Mouse (Mus musculus): ENCODE measurements around the gene Adgrg7.

Adgrg7 gene

GRCm38 (mm10) chr16:56795481-56796139 lies at the start of gene Adgrg7:
TSS of gene Adgrg7 (minus strand) at chr16:56795855.
- DNase-seq (ENCODE audit: low read depth, low spot score) = no peak

- no peak for DNase-seq (ENCODE audit: low read depth, low spot score)
Measured at GRCm38 (mm10) chr16:56842988-56843387, 47.3 kb upstream of the Adgrg7 start.

- no peak for DNase-seq (ENCODE audit: low read depth, low spot score)
Measured at GRCm38 (mm10) chr16:56833312-56833711, 37.7 kb upstream of the Adgrg7 start.

DNA sequence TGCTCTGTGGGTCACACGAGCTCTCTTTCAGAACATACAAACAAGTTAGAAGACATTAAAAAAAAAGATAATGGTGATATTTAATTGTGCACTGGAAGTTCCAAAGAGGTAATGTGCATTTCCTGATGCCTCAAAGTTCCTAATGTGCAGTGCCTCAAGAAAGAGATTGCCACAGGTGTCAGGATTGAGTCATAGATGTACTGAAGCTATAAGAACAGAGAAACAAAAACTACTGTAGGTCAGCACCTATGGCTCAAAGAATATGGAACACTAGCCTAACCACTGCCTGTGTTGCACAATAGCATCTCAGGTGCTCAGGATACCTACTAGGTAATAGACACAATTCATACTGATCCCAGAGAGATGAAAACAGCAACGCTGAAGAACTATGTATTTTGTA lies 36.3 kb upstream of the Adgrg7 start:
- no peak for DNase-seq (ENCODE audit: low read depth, low spot score)

- DNase-seq (ENCODE audit: low read depth, low spot score) = no peak
Measured at GRCm38 (mm10) chr16:56801370-56802109, 5.9 kb upstream of the Adgrg7 start.

- DNase-seq (ENCODE audit: low read depth, low spot score) = no peak
Measured at GRCm38 (mm10) chr16:56800946-56801345, 5.3 kb upstream of the Adgrg7 start.

- DNase-seq (ENCODE audit: low read depth, low spot score) = peak; percentile 59
Measured at GRCm38 (mm10) chr16:56800469-56800868, 4.8 kb upstream of the Adgrg7 start.

DNA sequence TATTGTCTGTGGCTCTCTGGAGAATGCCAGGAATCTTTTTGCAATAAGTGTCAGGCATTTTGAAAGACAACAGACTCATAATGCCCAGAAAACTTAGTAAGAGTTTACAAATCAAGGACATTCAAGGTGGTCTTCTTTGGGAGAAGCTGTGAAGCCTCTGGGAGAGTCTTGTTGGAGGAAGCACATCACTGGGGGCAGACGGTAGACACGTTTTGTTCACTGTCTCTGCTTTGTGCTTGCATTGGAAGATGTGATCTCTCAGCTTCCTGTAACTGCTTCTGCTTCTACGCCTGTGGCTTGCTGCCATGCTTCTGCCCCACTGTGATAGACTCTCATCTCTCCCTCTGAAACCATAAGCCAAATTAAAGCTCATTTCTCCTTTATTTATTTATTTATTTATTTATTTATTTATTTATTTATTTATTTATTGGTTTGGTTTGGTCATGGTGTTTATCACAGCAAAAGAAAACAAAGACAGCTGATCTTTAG lies 3.9 kb upstream of the Adgrg7 start:
- peak; percentile 29 for DNase-seq (ENCODE audit: low read depth, low spot score)

DNA sequence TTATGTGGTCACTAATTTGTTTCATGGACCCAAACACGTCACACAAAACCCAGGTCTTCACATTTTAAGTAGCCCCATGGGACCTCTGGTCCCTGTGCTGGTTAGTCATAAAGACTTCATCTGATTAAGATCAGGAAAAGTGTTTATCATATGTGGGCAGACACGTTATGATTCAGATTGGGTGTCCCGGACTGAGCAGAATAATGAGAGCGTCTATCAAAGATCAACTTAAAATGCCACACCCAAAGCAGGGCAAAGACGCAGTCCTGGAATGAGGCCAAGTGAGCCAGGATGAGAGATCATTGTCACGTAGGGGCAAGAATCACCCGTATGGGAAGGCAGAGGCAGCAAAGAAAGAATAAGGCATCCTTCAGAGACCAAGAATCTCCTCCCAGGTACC lies 3.2 kb upstream of the Adgrg7 start:
- DNase-seq (ENCODE audit: low read depth, low spot score) = no peak

GRCm38 (mm10) chr16:56794383-56795144 lies 1.1 kb downstream of the Adgrg7 start:
- DNase-seq (ENCODE audit: low read depth, low spot score) = no peak

DNA sequence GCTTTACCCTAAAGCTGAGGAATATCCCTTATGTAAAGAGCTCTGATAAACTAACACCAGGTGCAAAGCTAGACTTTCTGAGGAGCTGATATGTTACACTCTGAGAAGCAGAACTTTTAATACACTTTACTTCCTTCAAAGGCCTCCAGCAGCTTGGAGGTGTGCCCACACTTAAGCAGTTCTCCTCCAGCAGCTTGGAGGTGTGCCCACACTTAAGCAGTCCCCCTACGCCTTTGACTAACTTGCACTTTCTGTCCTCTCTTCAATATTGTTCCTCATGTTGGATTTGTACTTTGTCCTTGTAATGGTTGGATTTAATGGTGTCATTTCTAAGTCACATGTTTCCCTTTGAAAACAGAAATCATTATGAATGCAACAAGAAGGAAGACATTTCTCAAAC lies 1.9 kb downstream of the Adgrg7 start:
- DNase-seq (ENCODE audit: low read depth, low spot score) = no peak

- DNase-seq (ENCODE audit: low read depth, low spot score) = no peak
Measured at GRCm38 (mm10) chr16:56785943-56786342, 9.7 kb downstream of the Adgrg7 start.

- peak; percentile 65 for DNase-seq (ENCODE audit: low read depth, low spot score)
Measured at GRCm38 (mm10) chr16:56771163-56772105, 24.2 kb downstream of the Adgrg7 start.

GRCm38 (mm10) chr16:56729060-56729459 lies 66.6 kb downstream of the Adgrg7 start:
- no peak for DNase-seq (ENCODE audit: low read depth, low spot score)

DNA sequence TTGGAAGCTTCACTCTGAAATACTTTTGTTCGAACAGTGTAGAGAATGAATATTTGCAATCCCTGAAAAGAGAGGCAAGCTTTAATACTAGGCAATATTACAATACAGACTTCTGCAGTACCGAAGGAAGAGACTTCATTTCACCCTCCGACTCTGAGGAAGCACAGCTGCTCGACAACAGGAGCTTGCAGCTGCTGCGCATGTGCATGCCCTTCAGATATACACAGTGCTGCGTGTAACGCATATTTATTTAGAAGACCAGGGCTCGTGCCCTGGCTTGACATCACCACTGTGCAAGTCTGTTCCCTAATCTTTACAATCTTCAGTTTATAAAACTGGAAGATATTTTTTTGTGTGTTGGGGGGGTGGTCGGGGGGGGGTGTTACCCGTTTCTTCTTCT lies 70.7 kb downstream of the Adgrg7 start:
- DNase-seq (ENCODE audit: low read depth, low spot score) = no peak

- DNase-seq (ENCODE audit: low read depth, low spot score) = no peak
Measured at GRCm38 (mm10) chr16:56722357-56722756, 73.3 kb downstream of the Adgrg7 start.

DNA sequence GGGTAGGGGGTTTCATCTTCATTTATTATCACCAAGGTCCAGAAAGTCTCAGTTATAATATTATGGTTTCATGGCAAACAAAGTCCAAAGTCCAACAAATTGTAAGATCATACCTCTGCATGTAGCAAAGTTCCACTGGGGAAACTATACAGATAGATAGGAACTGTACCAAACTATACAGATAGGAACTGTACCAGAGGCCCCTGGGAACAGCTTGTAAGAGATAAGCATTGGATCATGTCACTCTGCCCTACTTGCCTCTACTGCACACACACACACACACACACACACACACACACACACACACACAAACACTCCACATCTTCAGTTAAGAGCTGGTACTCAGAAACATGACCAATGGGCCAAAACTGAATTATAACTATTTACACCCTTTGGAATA lies 76.6 kb downstream of the Adgrg7 start:
- DNase-seq (ENCODE audit: low read depth, low spot score) = no peak

DNA sequence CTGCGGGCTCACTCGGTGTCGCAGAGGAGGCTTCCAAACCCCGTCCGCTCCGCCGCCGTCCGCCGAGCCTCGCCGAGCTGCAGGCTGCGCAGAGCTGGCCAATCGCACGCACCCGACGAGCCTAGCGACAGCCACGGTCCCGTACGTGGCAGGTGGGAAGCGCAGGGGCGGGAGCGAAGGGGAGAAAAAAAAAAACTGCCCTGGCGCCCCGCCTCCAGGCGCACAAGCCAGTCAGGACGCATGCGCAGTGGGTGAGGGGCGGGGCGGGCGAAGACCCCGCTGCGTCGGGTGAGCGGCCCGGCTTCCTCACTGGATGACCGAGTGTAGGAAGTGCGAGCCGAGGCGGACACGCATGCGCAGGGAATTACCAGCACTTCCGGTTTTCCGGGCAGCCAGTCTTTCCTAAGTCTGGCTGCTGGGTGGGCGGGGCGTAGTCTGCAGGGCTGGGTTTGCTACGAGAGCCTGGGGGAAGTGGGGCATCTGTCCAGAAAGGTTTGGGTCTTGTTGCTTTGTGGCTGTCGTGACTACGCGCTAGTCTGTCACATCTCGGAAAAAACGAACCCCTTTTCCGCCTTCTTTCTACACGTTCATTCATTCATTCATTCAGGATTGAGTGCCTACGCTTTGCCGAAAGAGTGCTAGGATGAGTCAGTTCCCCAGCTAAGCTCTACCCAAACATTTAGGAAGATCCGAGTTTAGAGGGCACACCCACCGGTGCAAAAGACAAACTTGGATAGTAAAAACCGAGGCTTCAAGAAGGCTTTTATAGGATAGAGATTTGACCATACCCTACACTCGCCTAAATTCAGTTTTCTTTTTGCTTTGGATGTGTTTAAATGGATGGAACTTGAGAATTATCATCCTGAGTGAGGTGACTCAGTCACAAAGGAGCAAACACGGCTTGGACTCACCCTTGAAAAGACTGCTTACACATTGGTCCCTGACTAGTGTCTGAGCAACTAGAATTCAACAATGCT lies 78.1 kb downstream of the Adgrg7 start, which contains the start of gene Tfg:
TSS of gene Tfg (minus strand) at position 227 of the 977 bp plus-strand sequence.
- DNase-seq (ENCODE audit: low read depth, low spot score) = peak; percentile 100

- DNase-seq (ENCODE audit: low read depth, low spot score) = peak; percentile 88
Measured at GRCm38 (mm10) chr16:56716557-56717179, 79.0 kb downstream of the Adgrg7 start.
